ENCODE assay signal across 16 mouse cellular contexts in genomic region chr17:29705881-29706280, GRCm38 (mm10).
"Had no signal": no experiment of that assay in that cellular context is flagged by ENCODE, and none has a peak within 500 bp of the region (broad histone marks: within the 10 kb centered on the region; RNA-seq: fewer than 3 reads in every experiment).

No protein-coding gene starts in this region.

- H3K9me3 ChIP-seq: limb, embryonic 10.5 days; liver, embryonic 15.5 days; midbrain, embryonic 13.5 days; neural tube, embryonic 15.5 days had no signal

- H3K4me3 ChIP-seq: left cerebral cortex, adult 2 months; limb, embryonic 10.5 days; liver, embryonic 15.5 days; midbrain, embryonic 13.5 days; myocyte; neural tube, embryonic 15.5 days had no signal

- ATAC-seq: lung, postnatal 0 days; midbrain, embryonic 13.5 days had no signal

- H3K27me3 ChIP-seq: liver, embryonic 15.5 days; midbrain, embryonic 13.5 days; neural tube, embryonic 15.5 days had no signal

- H3K9ac ChIP-seq: liver, embryonic 15.5 days; neural tube, embryonic 15.5 days had no signal

- DNase-seq: kidney, adult 11 months; lung, adult 2 months; lung, postnatal 36 days; retina, postnatal 1 day; right cerebral cortex, postnatal 4 days; spleen, adult 18-20 months; thymus, postnatal 36 days had no signal

- H3K4me2 ChIP-seq: liver, embryonic 11.5 days; liver, embryonic 15.5 days; midbrain, embryonic 13.5 days; neural tube, embryonic 15.5 days had no signal

- H3K27ac ChIP-seq: kidney, postnatal 0 days; left cerebral cortex, adult 2 months; liver, embryonic 15.5 days; neural tube, embryonic 15.5 days had no signal
